Mouse (Mus musculus) T-helper 1 cell (primary cell): ENCODE results near the gene Tex11.
"Not testable (repeated sequence)": the region's sequence is repeated elsewhere in the genome, so short reads cannot be mapped to it uniquely, and the experiment has no call there.

ENCODE experiments used
- in situ Hi-C: fragments of 300-600 bp; cut with MboI, MseI; formaldehyde crosslinking; loops from one replicate; pipeline ENCODE4 v1.15.1; 2025; ENCODE audit warnings: high pct_unique_total_duplicates

The Tex11 gene

GRCm38 (mm10) chrX:101059541-101059940, at the start of gene Tex11:
Gene Tex11, minus strand, starts transcription at chrX:101059667.
- in situ Hi-C loops: no loop called here

- in situ Hi-C loops: no loop called here
Measured at GRCm38 (mm10) chrX:101085920-101086319, 26.5 kb upstream of the Tex11 start, which contains the start of gene Slc7a3. Gene Slc7a3, minus strand, starts transcription at chrX:101086020.

- in situ Hi-C loops: not testable (repeated sequence)
Measured at GRCm38 (mm10) chrX:101085211-101085610, 25.7 kb upstream of the Tex11 start.

DNA sequence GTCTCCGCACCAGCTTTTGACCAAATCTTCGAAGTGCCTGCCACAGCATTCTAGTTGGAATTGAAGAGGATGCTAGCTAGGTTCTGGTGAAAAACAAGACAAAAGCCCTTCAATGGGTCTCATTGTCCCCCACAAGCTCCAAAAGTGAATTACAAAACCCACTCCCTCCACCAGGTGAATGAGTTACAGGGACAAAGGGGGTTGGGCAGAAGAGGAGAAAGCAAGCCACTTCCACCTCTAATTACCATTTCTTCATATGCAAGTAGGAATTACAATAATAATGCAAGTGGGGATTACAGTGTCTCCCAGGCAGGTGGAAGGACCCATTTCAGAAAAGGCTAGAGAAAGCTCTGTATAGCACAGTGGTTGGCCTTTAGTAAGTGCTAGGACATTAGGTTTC, 24.7 kb upstream of the Tex11 start:
- in situ Hi-C loops: no loop called here

GRCm38 (mm10) chrX:101065245-101065644, 5.8 kb upstream of the Tex11 start:
- in situ Hi-C loops: no loop called here

DNA sequence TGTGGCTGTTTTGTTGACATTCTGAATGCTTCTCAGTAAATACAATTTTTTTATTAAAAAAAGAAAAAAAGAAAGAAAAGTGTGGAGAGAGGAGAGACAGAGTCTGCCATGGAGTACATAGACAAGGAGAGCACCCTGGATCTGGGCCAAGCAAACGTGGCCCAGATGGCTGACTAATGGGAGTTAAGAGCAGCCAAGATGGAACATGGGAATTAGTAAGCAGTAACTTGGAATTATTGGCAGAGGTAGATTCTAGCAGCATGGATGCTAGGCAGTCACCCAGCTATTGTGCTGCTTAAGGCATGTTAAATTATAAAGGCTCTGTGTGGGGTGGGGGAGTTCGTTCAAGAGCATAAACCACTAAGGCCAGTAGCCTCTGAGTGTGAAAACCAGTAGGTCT, 4.0 kb upstream of the Tex11 start:
- in situ Hi-C loops: no loop called here

GRCm38 (mm10) chrX:100943640-100944039, 115.8 kb downstream of the Tex11 start:
- in situ Hi-C loops: loop anchor here (10.0 kb wide), 1 partner anchor 581 kb away; no protein-coding TSS in a partner anchor

GRCm38 (mm10) chrX:100839211-100839610, 220.3 kb downstream of the Tex11 start:
- in situ Hi-C loops: no loop called here

DNA sequence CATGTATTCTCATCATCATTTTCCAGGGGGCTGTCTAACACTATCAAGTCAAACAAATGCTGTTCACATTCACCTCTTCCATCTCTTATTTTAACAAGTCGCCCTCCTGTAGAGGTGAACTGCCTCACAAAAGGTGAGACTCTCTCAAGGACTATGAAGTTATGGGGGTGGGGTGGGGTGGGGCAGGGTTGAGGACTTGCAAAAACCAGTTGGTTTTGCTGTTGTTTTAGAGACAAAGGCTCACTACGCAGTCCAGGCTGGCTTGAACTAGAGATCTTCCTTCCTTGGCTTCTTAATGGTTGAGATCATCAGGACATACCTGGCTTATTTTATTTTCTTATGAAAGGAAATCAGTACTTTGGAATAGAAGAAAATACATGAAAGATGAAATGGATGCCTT, 226.7 kb downstream of the Tex11 start:
- in situ Hi-C loops: no loop called here

DNA sequence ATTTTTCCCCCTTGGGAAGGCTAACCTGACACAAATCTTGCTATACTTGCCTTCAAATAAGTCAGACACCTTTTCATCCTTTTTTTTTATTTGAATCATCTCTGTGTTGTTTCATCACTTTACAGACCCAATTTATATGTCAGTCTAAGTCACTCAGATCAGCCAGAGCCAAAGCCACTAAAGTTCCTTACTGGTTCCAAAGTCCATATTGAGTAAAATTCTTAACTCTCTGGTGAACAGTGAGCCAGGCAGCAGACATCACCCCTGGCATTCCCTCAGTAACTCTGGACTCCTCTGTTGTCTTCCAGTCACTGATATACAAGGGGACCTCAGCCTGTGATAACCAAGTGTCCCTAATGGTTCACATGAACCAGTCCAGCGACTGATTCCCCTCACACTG, 233.9 kb downstream of the Tex11 start:
- in situ Hi-C loops: no loop called here

GRCm38 (mm10) chrX:100821149-100821548, 238.3 kb downstream of the Tex11 start:
- in situ Hi-C loops: no loop called here

DNA sequence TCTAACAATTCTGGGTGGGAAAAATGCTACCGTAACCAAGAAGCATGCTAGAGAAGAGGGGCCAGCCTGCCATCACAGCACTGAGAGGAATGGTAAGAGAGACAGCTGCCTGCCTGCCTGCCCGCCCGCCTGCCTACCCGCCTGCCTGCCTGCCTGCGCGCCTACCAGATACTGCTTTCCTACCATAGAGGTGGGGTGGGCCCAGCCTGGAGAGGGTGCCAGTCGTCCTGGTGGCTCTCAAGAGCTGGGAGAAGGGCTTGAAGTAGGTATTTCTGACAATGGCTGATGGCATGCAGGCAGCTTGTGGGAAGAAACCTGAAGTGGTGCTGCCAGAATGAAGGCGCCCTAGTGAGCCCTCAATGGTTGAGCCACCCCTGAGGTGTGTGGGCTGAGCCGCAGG, 240.8 kb downstream of the Tex11 start:
- in situ Hi-C loops: no loop called here

- in situ Hi-C loops: no loop called here
Measured at GRCm38 (mm10) chrX:100815766-100816165, 243.7 kb downstream of the Tex11 start.

- in situ Hi-C loops: no loop called here
Measured at GRCm38 (mm10) chrX:100814139-100814538, 245.3 kb downstream of the Tex11 start.

- in situ Hi-C loops: no loop called here
Measured at GRCm38 (mm10) chrX:100811129-100811528, 248.3 kb downstream of the Tex11 start.

GRCm38 (mm10) chrX:100802034-100802433, 257.4 kb downstream of the Tex11 start:
- in situ Hi-C loops: no loop called here

DNA sequence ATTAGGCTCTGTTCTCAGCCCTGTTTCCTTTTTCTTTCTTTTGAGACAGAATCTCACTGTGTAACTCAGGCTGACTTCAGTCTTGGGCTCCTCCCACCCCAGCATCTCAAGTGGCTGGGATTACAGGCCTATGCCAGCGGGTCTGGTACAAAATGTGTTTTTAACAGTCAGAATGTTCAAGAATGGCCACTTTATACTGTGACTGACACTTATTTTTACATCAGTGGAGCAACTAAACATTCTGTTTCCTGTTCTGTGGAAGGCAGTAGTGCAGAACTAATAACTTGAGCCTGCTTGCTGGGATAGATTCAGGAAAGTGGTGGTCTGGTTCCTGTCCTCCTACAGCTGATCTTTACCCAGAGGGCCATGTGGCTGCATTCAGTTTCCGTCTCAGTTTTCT, 258.8 kb downstream of the Tex11 start:
- in situ Hi-C loops: no loop called here

DNA sequence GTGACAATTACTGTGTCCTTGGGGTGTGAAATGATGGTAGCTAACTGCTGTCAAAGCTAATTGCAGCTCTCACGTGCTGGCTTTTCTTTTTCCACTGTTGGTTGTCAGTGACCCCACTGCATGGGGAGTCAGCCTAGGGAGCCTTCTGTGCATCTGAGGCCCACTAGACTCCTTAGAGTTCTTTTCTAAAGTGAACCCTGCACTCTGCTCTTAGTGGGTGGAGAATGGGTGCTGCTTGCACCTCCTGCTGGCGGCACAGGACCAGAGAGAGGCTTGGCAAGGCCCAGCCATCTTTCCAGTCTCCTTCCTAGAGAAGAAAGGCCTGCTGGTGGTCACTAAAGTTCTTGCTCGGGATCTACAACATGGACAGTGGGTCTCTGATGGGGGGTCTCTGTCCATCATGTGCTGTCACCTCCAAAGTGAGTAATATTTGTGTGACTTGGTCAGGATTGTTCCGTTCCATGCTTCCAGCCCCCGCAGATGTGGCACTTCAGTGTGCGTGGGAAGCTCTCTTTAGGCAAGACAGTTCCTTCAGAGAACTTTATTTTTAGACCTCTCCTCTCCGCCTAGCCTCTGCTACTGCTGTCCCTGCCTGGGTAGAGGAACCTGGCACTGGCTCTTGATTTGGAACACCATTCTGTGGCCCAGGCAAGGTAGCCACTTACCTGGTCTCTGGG, 261.5 kb downstream of the Tex11 start:
- in situ Hi-C loops: no loop called here

DNA sequence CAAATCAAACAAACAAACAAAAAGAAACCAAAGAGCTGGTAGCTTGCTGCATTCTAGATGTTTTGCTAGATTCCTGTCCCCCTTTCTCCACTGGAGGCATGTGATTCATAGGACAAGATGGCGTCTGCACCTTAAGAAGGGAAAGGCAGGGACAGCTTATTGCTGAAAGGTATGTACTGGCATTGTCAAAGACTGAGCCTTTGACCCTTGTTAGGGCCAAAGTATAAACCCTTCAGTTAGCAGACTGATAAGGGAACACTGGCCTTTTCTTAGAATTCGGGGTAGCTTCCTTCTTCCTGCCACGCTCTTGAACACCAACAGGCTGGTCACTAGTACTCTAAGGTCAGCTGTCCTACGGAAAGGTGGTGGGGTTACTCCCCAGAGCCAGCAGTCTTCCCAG, 262.1 kb downstream of the Tex11 start:
- in situ Hi-C loops: no loop called here

GRCm38 (mm10) chrX:100796741-100797090, 262.8 kb downstream of the Tex11 start:
- in situ Hi-C loops: no loop called here

DNA sequence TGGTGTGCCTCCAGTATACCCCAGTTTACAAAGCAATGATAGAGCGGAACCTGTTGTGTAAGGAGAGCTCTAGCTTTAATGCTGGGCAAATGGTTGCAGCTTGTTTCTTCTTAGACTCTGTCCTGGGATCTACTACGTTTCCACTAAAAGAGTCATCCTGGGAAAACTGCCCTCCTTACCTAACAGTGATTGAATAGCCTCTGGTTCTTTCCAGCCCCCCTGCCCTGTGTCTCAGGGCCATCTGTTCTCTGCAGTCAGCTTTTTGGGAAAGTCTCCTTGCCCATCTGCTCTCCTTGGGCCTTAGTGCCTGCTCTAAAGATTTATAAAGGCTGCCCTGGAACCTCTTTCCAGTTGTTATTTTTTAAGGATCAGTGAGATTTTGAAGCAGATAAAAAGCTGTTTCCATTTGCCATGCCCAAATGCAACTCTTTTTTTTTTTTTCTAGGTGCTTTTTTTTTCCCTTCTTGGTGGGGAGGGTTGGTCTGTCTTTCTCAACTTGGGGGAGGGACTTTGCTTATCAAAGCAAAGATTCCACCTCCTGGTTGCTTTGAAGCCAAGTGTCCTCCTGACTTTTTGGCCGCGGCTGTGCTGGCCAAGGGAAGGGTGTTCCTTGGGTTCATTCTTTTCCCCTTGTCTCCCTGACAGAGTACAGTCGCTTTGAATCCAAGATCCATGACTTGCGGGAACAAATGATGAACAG, 263.3 kb downstream of the Tex11 start:
- in situ Hi-C loops: no loop called here

- in situ Hi-C loops: no loop called here
Measured at GRCm38 (mm10) chrX:100789322-100789721, 270.1 kb downstream of the Tex11 start.
